Mouse (Mus musculus) cerebellum, adult (tissue): ENCODE results near the gene Actl6b.

ENCODE experiments used
- ATAC-seq: cut with Nextera tagmentation; 2 replicates; pipeline ENCODE4 v1.9.2; 2017; ENCODE audit warnings: mild to moderate bottlenecking, moderate library complexity, mixed read lengths; ENCODE audit not compliant: insufficient number of reproducible peaks, low FRiP score, low TSS enrichment

The Actl6b gene

GRCm38 (mm10) chr5:137528247-137528968 is 24.9 kb upstream of the Actl6b start:
- ATAC-seq = no peak

DNA sequence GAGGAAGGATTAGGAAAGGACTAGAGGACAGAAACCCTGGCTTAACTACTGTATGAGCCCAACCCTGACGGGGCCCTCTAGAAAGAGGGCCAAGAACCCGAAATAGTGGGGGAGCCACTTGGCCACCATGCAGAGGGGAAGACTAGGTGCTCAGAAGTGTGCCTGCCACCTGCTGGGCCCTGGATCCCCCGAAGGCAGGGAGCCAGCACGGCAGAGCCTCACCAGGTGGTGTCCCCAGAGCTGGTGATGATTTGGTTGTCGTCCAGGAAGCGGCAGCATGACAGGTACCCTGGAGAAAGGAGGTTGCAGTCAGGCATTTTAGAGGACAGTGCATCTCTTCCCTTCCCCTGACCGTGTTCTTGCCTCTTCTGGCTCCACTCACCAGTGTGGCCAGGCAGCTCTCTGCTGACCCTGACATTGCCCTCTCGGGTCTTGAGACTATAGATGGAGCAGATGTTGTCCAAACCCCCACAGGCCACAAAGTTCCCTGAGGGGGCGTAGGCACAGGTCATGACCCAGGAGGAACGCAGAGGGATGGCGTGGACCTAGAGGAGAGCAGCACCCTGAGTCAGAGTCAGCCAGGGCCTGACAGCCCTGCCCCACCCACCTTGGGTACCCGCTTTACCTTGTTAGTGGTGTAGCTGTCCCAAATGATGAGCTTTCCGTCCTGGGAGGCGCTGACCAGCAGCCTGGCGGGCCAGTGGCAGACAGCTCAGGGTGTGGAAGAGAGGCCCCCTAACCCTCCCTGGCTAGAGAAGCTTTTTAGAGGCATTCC is 23.9 kb upstream of the Actl6b start:
- no peak for ATAC-seq

DNA sequence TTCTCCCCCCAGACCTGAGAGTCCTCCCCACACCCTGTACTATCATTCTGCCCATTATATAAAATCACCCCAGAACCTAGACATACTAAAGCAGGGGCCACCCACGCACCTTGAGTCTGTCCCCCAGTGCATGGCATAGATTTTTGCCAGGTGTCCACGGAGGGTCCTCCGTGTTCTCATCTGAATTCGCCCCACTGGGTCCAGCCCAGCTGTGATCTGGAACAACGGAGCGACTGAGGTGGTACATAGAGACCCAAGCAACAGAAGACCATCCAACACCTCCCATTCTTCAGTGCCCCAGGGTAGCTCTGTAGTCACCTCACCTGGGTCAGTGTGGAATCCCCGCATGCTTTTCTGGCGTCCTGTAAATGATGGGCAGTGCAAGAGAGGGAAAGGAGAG is 23.2 kb upstream of the Actl6b start:
- ATAC-seq = no peak

- no peak for ATAC-seq
Measured at GRCm38 (mm10) chr5:137530588-137531413, 22.5 kb upstream of the Actl6b start.

GRCm38 (mm10) chr5:137531414-137532130 is 21.7 kb upstream of the Actl6b start:
- no peak for ATAC-seq

DNA sequence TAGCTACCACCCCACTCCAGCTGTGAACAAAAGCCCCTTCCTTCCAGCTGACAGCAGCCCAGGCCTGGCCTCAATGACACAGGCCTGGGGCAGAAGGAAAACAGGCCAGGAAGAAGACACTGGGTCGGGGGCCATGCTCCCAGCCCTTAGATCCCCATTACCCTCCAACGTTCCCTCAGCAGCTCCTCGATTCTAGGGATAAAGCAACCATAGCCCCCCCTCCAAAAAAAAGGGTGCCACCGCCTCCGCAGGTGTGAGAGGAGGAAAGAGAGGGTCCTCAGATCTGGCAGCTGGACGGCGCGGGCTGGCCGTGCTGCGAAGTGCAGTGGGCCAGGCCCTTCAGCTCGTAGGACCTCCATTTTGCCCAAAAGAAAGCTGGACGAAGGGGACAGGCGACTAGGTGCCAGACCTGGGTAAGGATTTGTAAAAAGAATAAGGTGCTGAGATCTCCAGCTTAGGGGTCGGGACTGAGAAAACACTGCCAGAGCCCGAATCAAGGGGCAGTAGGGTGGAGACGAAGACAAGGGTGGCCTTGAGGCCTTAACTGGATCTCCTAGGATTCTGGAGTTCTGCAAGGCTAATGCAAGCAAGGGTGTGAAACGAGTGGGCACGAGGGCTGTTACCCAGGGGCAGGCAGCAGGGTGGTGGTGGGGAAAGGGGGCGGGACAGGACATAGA is 21.0 kb upstream of the Actl6b start:
- no peak for ATAC-seq

- ATAC-seq = peak; percentile 16; the same call in 1 of the 2 replicates
Measured at GRCm38 (mm10) chr5:137532808-137533116, 20.6 kb upstream of the Actl6b start.

DNA sequence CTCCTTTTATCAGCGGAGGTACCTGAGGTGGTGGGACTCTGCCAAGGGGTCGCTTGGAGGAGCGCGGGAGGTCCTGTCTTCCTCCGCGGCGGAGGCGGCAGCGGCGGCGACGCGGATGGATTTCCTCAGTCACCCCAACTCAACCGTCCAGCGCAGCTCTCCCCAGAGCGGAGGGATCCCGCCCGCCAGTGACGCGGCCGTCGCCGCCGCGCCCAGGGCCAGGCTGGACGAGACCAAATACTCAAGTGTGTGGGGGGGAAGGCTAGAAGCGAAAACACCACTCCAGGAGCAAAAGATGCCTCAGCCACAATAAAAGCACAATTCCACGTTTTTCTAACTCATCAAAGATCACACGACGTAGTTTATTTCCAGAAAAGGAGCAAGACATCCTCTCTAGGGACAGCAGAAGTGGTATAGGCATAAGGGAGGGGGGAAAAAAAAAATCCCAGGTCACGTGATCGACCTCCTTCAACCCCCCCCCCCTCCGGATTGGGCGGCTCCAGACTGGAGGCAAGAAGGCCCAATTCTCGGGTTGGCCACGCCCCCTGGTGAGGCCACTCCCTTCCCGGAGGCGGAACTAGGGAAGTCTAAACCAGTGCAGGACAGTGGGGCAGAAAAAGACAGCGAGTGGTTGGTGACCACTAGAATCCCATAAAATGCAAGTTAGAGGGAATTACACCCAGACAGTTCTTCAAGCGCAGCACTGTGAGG is 20.0 kb upstream of the Actl6b start, which contains the start of the genes Epo and Gnb2:
Epo (minus strand) TSS at position 126 of the 711 bp plus-strand sequence.
Gnb2 (minus strand) TSS at position 394 of the 711 bp plus-strand sequence.
- peak; percentile 74 for ATAC-seq

DNA sequence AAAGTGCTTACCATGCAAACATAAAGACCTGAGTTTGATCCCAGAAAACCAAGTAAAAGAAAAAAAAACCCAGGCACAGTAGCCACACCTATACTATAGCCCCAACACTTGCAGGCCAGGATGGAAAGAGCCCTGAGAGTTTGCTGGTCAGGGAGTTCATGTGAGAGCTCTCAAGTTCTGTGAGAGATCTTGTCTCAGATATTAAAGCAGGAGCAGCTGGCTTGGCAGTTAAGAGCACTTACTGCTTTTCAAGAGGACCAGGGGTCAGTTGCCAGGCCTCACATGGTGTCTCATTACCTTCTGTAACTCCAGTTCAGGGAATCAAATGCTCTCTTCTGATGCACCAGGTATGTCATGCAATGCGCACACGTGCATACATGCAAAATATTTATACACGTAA is 18.6 kb upstream of the Actl6b start:
- no peak for ATAC-seq

DNA sequence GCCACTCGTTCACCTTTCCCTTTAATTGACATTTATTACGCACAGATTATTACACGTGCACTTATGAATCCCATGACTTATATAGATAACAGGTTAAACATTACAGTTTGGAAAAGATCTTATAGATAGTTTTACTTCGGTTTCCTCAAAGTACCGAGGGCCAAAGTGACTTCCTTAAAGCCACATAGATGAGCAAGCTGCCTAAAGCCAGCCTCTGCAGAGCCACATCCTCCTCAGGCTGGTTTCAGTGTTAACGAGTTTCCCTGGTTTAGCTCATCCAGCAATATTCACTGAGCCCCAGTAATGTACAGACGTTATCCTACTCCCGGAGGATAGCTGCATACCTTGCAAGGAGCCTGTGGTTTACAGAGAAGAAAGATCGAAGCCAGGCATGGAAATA is 18.0 kb upstream of the Actl6b start:
- no peak for ATAC-seq

- no peak for ATAC-seq
Measured at GRCm38 (mm10) chr5:137537461-137537860, 15.9 kb upstream of the Actl6b start.

GRCm38 (mm10) chr5:137539291-137539801 is 14.0 kb upstream of the Actl6b start:
- ATAC-seq = peak; percentile 51; the same call in 1 of the 2 replicates

GRCm38 (mm10) chr5:137540991-137541390 is 12.3 kb upstream of the Actl6b start:
- ATAC-seq = no peak

DNA sequence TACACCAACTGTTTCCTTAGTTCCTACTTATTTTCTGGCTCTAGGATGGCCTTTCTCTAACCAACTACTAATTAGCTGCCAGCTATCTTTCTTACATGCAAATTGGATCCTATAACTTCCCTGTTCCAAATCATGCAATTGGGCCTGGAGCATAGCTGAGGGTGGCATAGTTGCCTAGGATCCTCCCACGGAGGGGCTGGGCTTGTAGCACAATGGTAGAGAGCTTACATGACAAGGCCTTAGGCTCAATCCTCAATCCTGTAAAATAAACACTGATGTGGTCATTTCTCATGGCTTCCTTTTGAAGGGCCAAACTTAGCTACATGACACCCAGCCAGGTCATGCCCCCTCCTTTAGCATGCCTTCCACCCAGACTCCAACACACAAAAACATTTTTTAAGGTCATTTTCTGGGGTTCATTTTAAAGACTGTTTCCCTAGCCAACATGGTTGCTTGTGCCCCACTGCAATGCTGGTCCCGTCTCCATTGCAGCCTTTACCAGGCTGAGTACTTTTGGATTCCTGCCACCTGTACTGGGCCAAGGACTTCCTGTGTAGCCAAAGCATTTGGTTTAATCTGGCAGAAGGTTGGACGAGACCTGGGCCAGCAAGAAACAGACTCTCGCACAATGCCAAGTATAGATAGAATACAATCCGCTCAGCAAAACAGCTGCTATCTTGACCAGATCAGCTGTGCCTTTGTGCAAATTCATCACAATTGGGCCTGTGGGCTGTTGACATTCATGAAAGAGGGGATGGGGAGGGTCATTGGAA is 11.4 kb upstream of the Actl6b start:
- ATAC-seq = peak; percentile 66; the same call in 1 of the 2 replicates

GRCm38 (mm10) chr5:137544926-137545325 is 8.4 kb upstream of the Actl6b start:
- ATAC-seq = no peak

- no peak for ATAC-seq
Measured at GRCm38 (mm10) chr5:137545596-137545995, 7.7 kb upstream of the Actl6b start.

- no peak for ATAC-seq
Measured at GRCm38 (mm10) chr5:137549840-137550239, 3.5 kb upstream of the Actl6b start.

DNA sequence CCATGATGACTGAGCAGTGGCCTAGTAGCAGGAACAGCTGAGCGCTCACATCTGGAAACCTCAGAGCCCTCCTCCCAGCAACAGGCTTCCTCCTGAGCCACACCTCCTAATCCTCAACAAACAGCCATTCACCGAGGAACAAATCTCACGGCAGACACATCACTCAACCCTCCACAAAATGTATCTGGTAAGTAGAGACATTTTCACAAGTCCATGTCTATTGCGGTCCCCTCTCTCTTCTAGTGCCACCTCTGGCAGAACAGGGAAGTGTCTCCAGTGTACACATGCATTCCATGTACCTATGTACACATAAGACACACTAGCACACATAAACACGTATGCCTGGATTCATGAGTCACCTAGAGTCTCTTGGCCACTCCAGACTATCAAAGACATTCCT is 2.2 kb upstream of the Actl6b start:
- no peak for ATAC-seq
